Mouse (Mus musculus): ENCODE results near the gene Pml.
A peak's percentile ranks its signal among the peaks of the same experiment; 100 is the strongest.

DNA sequence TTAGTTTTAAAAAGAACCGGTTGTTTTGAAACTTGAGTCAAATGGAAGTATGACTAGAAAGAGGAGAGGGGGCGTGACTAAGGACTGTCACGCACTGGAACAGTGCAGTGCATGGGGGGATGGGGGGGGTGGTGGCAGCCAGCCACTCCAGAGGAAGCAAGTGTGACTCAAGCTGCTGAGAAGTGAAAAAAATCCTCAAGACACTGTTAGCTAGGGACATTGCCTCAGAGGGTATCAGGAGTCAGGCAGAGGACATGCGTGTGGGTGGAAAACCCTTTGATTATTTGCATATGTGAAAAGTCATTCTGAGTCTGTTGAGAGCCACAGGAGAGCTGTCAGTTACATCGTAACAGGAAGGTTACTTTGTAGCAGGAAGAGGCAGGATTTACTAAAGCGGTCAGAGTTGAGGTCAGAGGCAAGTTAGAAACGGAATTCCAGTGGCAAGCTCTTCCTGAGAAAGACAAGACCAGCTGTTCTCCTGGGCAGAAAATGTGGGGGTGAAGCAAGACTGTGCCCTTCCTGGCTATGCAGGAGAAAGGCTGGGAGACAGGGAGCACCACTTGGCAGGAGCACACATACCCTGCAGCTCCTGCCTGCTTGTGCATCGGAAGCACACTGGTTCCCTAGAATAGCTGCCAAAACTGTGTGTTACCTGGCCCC, 25.7 kb upstream of the Pml start:
- TF ChIP-seq CTCF (IDR thresholded peaks at IDR 0.05; ENCODE audit: low read depth, low read length) (no peak), POLR2A (IDR thresholded peaks at IDR 0.05; ENCODE audit: insufficient read depth, low read length) (no peak), EP300 (IDR thresholded peaks at IDR 0.05; ENCODE audit: insufficient read depth, low read depth, low read length) (peak; percentile 86)

Data from ES-Bruce4 (cell line).